Mouse (Mus musculus): ENCODE results near the gene Ccdc91. TPM values are rescaled to one million over a fixed set of nuclear protein-coding genes. Genes with fewer than 3 reads are reported as not detected.

Ccdc91 gene
- total RNA-seq (2017) = 11.2 and 15.8 TPM in 2 replicates

DNA sequence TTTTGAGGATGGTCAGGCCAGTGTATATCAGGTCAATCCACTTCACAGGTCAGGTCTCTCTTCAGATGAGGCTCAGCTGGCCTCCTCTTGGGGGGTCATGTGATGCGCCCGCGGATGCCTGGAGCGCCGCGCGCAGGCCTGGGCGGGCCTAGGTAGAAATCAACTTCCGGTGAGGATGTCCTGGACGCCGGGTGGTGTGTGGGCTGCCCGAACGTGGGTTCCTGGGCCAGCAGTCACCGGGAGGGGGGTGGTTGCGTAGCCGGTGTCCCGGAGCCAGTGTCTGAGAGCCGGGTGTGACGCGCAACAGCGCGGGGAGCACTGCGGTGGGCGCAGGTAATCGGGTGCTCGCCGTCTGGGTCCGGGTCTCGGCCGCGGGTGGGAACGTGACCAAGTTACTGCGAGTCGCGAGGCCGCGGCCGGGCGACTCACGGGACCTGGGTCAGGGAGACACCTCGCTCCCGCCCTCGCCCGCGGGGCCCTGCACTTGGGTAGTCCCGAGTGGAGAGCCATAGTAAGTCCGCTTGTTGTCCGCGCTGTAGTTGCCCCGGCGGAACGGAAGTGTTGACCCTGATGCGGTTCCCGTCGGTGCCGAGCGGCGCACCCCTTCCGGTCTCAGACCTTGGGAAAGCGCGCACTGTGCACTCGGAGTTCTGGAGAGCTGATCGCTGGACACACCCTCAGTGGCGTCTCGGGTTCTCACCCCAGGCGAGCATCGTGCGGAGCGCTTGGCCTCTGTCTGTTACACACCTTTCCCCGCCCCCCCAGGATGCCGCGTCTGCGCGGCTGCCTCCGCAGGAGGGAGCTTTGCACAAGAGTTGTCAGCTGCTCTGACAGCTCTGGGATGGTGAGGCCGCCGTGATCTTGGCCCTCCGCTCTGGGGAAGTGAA lies at the start of gene Ccdc91:
Gene Ccdc91 (plus strand): TSS at position 102 of the 887 bp plus-strand sequence.
- ATAC-seq (ENCODE audit: extremely low read depth, insufficient number of reproducible peaks, low FRiP score, poor library complexity, severe bottlenecking) = peak; percentile 76

DNA sequence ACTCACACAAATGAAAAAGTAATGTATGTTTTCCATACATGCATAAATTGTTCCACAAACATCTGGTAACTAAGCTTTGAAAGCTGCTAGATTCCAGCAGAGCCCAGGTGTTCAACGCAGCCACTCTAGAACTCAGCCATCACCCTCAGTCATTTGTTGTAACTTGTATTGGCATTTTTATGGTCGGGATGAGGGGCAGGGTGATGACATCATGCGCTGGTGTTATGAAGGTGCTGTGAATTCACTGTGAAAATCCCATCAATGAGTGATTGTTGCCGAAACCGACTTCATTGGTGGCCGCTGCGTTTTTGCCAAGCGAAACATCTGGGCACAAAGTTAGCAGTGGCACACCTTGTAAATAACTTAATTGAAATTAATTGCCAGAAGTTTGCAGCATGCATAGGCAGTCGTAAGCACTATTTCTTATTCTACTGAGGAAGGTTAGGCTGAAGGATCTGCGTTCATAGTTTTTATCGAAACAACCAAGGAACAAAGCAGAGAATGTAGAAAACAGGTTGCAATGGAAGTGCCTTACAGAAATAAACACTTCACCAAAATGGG lies 48.6 kb upstream of the Ccdc91 start:
- ATAC-seq (ENCODE audit: extremely low read depth, insufficient number of reproducible peaks, low FRiP score, poor library complexity, severe bottlenecking) = no peak

- no peak for ATAC-seq (ENCODE audit: extremely low read depth, insufficient number of reproducible peaks, low FRiP score, poor library complexity, severe bottlenecking)
Observed at GRCm38 (mm10) chr6:147455775-147456174, 19.9 kb upstream of the Ccdc91 start.

- no peak for ATAC-seq (ENCODE audit: extremely low read depth, insufficient number of reproducible peaks, low FRiP score, poor library complexity, severe bottlenecking)
Observed at GRCm38 (mm10) chr6:147458637-147459301, 16.9 kb upstream of the Ccdc91 start.

DNA sequence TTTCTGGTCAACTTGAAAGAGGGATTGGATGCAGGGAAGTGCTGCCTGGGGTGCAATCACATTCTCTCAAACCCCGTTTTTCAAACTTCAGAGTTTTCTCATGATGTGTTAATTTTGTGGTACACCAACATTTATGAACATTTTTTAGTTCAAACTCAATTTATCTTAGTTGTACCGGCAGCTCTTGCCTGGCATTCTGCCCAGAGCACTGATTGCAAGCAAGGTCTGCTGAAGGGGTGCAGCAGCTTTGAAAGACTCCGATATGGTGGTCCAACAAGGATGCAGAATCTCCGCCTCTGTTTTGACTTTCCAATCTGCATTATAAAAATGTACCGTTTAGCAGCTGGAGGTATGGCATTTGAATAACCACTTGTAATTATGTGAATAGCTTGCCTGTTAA lies 5.6 kb upstream of the Ccdc91 start:
- no peak for ATAC-seq (ENCODE audit: extremely low read depth, insufficient number of reproducible peaks, low FRiP score, poor library complexity, severe bottlenecking)

GRCm38 (mm10) chr6:147481141-147481540 lies 5.5 kb downstream of the Ccdc91 start:
- ATAC-seq (ENCODE audit: extremely low read depth, insufficient number of reproducible peaks, low FRiP score, poor library complexity, severe bottlenecking) = no peak

- no peak for ATAC-seq (ENCODE audit: extremely low read depth, insufficient number of reproducible peaks, low FRiP score, poor library complexity, severe bottlenecking)
Observed at GRCm38 (mm10) chr6:147490120-147490519, 14.5 kb downstream of the Ccdc91 start.

DNA sequence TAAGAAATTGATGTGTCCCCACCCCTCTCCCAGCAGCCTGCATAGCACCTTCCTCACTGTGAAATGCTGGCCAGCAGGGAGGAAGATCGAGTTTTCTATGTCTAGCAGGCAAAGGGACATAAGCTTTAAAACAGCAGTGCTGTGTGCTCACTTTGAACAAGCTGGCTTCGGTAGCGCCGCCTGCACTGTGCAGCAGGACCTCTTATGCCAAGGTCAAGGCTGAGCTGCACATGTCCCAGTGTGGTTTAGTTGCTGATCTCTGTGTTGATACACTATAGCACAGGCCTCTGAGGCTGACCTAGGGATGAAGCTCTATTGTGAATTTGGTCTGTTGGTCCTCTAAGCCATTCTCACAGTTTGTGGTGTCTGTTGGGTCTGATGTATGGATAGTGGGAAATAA lies 16.9 kb downstream of the Ccdc91 start:
- no peak for ATAC-seq (ENCODE audit: extremely low read depth, insufficient number of reproducible peaks, low FRiP score, poor library complexity, severe bottlenecking)

GRCm38 (mm10) chr6:147501439-147501838 lies 25.8 kb downstream of the Ccdc91 start:
- no peak for ATAC-seq (ENCODE audit: extremely low read depth, insufficient number of reproducible peaks, low FRiP score, poor library complexity, severe bottlenecking)

DNA sequence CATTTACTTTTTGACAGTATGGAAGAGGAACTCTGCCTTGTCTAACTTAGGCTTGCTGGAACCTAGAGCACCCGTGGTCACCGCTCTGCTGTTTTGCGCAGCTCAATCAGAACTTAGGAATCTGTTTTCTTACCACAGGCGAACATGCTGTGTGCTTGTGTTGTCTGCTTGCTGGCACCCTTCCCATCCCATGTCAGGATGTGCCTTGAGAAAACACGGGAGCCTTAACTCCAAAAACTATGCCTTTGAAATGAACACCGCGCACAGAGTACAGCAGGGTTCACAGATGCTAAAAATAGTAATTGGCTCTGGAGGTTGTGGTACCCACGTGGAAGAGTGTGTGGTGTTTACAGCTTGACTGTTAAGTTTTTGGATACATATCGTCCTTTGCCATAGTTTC lies 30.4 kb downstream of the Ccdc91 start:
- ATAC-seq (ENCODE audit: extremely low read depth, insufficient number of reproducible peaks, low FRiP score, poor library complexity, severe bottlenecking) = no peak

- ATAC-seq (ENCODE audit: extremely low read depth, insufficient number of reproducible peaks, low FRiP score, poor library complexity, severe bottlenecking) = no peak
Observed at GRCm38 (mm10) chr6:147506496-147506895, 30.9 kb downstream of the Ccdc91 start.

GRCm38 (mm10) chr6:147507186-147507585 lies 31.6 kb downstream of the Ccdc91 start:
- no peak for ATAC-seq (ENCODE audit: extremely low read depth, insufficient number of reproducible peaks, low FRiP score, poor library complexity, severe bottlenecking)

- no peak for ATAC-seq (ENCODE audit: extremely low read depth, insufficient number of reproducible peaks, low FRiP score, poor library complexity, severe bottlenecking)
Observed at GRCm38 (mm10) chr6:147510516-147510915, 34.9 kb downstream of the Ccdc91 start.

DNA sequence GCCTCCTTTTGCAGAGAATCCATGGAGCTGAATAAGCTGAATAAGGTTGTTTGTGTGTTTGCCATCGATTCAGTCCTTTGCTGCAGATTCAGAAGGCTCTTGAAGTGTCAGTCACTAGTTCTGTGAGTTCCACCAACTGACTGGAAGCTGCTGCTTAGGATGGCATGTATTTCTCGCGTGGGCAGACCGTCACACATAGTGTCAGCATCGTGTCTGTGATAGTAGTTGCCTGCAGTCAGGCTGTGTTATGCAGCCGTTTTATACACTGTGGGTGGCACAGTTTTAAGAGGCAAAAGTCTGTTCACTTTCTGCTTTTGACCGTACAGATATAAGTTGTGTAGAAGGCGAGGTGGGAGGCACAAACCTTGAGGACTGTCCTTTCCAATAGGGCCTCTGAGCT lies 42.3 kb downstream of the Ccdc91 start:
- ATAC-seq (ENCODE audit: extremely low read depth, insufficient number of reproducible peaks, low FRiP score, poor library complexity, severe bottlenecking) = no peak

GRCm38 (mm10) chr6:147525236-147525635 lies 49.6 kb downstream of the Ccdc91 start:
- no peak for ATAC-seq (ENCODE audit: extremely low read depth, insufficient number of reproducible peaks, low FRiP score, poor library complexity, severe bottlenecking)

GRCm38 (mm10) chr6:147534971-147535370 lies 59.3 kb downstream of the Ccdc91 start:
- ATAC-seq (ENCODE audit: extremely low read depth, insufficient number of reproducible peaks, low FRiP score, poor library complexity, severe bottlenecking) = no peak

GRCm38 (mm10) chr6:147538236-147538635 lies 62.6 kb downstream of the Ccdc91 start:
- ATAC-seq (ENCODE audit: extremely low read depth, insufficient number of reproducible peaks, low FRiP score, poor library complexity, severe bottlenecking) = no peak

DNA sequence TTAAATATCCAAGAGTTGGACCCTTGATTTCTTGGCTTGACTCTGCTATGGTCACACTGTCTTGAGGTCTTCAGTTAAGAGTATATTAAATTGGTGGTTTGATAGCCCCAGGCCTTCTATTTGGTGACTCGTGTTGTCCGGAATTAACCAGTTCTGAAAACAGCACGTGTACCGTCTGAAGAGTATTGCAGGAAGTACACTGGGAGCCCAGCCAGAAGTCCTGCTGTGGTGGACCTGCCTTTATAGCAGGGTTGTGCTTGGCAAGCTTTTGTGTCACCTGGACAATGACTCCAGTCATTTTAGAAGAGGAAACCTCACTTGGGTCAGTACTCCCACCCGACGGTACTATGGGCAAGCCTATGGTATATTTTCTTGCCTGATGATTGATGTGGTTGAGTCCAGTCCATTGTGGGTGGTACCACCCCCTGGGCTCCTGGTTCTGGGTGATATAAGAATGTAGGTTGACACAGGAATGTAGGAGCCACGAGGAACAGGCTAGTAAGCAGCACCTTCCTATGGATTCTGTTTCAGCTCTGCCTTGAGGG lies 63.5 kb downstream of the Ccdc91 start:
- no peak for ATAC-seq (ENCODE audit: extremely low read depth, insufficient number of reproducible peaks, low FRiP score, poor library complexity, severe bottlenecking)

GRCm38 (mm10) chr6:147540942-147541341 lies 65.3 kb downstream of the Ccdc91 start:
- ATAC-seq (ENCODE audit: extremely low read depth, insufficient number of reproducible peaks, low FRiP score, poor library complexity, severe bottlenecking) = no peak

GRCm38 (mm10) chr6:147555591-147555990 lies 80.0 kb downstream of the Ccdc91 start:
- no peak for ATAC-seq (ENCODE audit: extremely low read depth, insufficient number of reproducible peaks, low FRiP score, poor library complexity, severe bottlenecking)
